Mouse (Mus musculus) embryo, embryonic 11 days (tissue): ENCODE data around the gene Gm21976.

Experiments
- DNase-seq: peaks from one replicate; pipeline ENCODE4 v3.0.0-alpha.2; 2015

Gene Gm21976

GRCm38 (mm10) chr13:98298833-98299758 lies 19.4 kb downstream of the Gm21976 start:
- peak; percentile 90 for DNase-seq

DNA sequence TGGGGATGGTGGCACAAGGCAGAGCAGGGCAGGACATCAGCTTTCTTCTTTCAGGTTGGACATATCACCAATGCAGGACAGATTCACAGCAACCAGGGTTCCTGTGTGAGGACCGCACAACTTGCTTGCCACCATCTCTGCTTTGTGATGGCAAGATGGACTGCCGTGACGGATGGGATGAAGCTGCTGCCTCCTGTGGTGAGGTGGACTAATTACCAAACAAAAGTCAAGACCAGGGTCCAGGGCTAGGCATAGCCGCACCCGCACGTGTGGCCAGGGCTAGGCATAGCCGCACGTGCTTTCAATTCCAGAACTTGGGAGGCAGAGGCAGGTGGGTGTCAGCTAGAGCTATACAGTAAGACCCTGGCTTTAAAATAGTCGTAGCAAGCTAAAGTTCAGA lies 25.6 kb downstream of the Gm21976 start:
- no peak for DNase-seq

DNA sequence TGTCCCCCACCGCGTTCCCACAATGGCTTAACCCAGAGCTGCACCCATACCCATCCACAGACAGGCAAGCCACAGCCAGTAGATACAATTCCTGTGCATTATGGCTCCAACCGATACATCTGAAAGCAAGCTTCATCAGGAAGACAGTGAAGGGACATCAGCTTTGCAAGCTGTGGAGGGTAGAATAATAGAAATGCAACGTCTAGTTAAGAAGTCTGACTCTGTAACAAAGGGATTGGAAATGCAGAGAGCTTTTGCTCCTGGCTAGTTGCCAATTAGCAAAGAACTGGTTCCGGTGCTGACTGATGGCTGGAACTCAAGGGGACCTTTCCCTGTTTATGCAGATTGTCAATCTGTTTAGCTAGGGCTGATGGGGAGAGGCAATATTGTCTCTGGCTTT lies 26.7 kb downstream of the Gm21976 start:
- no peak for DNase-seq

- no peak for DNase-seq
Observed at GRCm38 (mm10) chr13:98306852-98307475, 27.3 kb downstream of the Gm21976 start.

DNA sequence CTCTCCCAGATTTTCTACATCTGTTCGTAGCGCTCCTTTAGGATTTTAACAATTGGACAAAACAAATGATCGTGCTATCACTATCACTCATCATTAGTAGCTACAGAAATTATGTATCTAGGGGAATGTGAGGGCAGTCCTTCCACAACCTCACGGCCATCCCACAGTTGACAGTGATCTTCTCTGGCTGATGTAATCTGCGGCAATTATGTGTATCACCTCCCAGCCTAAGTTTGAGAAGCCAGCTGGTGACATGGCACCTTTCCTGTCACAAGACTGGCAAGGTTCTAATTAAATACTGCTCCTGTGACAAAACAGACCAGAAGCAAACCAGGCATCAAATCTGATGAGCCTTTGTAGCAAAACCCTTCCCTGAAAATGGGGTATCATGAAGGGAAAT lies 28.3 kb downstream of the Gm21976 start:
- DNase-seq: no peak

DNA sequence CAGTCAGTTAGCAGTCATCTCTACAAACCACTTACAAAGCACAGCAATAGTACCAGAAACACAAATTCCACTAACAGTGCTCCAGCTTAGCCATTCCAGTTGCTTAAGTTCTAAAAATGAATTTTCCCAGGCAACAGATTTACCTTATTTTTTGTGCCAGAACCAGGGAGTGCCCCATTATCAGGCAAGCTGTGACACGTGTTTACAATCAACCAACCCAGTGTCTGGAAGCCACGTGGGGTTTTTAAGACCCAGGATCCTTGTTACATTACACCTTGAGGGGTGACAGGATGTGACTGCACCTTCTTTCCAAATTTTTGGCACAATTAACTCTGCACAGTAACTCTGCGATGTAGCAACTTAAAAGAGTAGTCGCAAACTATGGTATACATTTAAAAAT lies 29.0 kb downstream of the Gm21976 start:
- DNase-seq: no peak

GRCm38 (mm10) chr13:98311597-98311996 lies 31.9 kb downstream of the Gm21976 start:
- DNase-seq: no peak

DNA sequence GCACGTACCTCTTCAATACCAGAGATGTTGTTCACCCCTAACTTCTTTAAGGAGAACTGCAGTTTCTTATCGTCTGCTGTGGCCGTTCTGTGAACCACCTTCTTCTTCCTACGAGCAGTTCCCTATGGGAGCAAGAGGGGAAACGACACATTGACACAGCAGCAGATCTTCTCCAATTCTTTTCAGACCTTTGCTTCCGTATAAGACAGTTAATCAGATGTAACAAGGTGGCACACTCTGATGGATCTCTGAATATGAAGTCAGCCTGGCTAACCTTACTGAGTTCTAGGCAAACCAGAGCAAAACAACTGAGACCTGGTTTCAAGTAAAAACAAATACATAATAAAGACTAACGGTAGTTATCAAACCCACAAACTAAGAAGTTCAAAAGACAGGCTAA lies 33.9 kb downstream of the Gm21976 start:
- no peak for DNase-seq

DNA sequence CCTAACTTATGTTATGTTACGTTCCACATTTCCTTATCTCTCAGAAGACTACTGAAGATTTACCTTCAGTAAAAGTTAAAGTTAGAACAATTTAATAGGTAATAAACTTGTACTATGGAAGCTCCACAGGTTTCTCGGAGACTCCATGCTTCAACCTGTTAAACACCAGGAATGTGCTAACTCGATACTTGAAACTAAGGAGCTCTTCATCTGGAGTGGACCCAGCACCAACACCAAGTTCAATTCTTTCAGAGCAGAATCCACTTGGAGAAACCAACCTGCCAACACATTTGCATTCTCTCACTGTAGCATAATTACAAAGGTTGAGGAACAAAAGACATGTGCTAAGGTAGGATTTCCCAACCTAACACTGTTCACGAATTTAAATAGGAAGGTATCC lies 35.4 kb downstream of the Gm21976 start:
- no peak for DNase-seq

- DNase-seq: no peak
Observed at GRCm38 (mm10) chr13:98316140-98316479, 36.4 kb downstream of the Gm21976 start.

DNA sequence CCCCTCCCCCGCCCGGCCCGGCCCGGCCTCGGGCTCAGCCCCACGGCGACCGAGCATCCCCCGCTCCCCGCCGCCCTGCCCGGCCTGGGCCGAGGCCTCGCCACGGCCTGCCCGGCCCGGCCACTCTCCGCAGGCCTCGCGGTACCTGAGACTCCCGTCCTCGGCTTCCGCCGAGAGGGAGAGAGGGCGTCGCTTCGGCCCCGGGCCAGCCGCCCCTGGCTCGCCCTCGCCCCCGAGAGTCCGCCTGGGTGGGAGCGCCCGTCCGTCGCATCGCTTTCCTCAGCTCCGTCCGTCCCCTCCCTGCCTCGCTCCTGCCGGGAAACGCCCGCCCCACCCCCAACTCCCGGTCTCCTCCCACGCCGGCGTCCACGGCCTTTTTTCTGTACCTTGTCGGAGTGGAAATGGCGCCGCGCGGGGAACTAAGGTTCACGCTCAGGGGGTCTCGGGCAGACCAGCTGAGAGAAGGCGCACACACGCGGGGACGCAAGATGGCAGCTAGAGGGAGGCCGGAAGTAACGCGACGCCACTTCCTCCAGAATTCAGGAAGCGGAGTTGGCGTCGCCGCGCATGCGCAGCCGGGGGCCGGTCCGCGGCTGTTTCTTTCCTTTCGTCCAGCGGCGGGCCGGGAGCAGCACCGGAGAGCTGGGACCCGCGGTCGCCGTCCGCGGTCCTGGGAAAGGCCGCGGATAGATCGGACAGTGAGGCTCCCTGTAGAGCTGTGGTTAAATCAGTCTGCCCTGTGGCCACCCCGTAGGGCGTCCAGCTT lies 37.0 kb downstream of the Gm21976 start, which contains the start of gene Btf3:
Gene Btf3, minus strand, starts transcription at position 527 of the 766 bp plus-strand sequence.
- DNase-seq: peak; percentile 96

DNA sequence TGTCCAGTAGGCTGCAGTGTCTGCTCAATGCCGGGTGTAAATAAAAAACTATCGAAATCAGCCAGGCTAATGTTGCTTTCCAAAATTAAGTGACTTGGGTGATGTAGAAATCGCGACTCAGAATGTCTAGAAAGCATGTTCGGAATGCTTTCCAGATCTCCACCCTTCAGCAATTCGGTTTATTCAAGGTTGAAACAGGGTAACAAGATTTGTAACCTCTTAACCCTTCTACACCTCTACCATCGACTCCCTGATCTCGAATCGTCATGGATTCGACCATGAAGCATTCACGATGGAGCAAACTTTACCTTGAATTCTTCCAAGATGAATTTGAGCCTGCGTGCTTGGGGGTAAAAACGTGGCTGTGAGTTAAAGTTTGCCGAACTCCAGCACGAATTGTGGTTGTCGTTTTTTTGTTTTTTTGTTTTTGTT lies 37.6 kb downstream of the Gm21976 start:
- DNase-seq: no peak

- DNase-seq: no peak
Observed at GRCm38 (mm10) chr13:98317911-98318310, 38.2 kb downstream of the Gm21976 start.

DNA sequence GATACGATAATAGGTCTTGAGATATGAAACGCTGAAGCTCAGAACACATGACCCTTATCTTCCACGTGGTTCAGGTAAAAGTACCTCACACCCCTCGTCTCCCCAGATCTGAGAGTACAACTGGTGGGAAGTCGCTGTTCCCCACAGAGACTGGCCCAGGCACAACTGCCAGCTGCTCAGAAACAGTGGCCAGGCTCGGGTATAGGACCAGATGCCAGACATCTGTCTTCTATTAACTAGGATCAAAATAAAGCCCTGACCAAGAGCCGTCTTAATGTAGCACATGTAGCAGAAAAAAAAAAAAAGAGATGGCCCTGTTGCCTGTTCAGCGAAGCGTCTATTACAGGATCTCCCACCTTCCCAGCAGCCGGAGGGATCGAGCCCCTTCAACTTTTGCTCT lies 45.3 kb downstream of the Gm21976 start:
- peak; percentile 39 for DNase-seq

DNA sequence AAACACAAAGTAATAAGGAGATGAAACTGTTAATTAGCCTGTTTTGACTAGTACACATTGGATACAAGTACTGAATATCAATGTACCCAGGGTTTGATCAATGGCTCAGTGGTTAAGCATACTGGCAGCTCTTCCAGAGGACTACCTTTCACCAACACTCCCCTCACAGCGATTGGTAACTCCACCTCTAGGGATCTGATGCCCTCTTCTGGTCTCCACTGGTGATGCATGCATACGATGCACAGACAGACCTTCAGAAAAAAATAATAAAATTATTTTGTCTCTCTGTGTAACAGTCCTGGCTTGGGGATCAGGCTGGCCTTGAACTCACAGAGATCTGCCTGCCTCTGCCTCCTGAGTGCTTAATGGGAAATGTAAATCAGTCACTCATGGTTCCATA lies 52.4 kb downstream of the Gm21976 start:
- DNase-seq: no peak

DNA sequence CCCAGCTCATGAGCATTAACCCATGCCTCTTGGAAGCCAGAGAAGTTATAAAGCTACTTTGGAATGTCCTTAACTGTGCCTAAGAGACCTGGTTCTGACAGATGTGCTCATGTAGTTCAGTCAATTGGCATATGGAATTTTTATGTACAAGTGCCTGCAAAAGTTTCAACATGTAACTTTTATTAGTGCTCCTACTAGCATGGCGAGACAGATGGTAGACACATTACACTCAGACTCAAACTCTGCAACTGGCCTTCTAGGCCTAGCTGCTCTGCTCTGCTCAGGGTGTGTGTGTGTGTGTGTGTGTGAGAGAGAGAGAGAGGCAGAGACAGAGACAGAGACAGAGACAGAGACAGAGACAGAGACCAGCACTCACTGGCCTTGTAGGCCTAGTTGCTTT lies 56.5 kb downstream of the Gm21976 start:
- no peak for DNase-seq

GRCm38 (mm10) chr13:98340506-98340905 lies 60.8 kb downstream of the Gm21976 start:
- no peak for DNase-seq

- DNase-seq: no peak
Observed at GRCm38 (mm10) chr13:98349491-98349890, 69.8 kb downstream of the Gm21976 start.

DNA sequence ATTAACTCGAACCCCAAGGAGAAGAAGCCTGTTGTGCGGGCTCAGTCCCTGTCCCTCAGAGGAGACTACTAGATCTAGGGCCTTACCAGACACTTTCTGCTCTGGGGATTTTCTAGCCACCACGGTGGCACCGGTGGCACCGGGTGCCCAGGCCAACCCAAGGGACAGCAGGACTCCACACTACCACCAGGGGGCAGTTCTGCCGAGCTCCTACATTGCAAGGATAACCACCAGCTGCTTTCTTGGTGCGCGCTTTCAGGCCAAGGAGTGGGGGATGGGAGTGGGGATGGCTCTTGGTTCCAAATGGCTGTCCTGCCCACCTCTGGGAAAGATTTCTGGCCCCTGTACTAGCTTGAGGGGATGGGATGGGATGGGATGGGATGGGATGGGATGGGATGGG lies 71.8 kb downstream of the Gm21976 start:
- DNase-seq: peak; percentile 73

DNA sequence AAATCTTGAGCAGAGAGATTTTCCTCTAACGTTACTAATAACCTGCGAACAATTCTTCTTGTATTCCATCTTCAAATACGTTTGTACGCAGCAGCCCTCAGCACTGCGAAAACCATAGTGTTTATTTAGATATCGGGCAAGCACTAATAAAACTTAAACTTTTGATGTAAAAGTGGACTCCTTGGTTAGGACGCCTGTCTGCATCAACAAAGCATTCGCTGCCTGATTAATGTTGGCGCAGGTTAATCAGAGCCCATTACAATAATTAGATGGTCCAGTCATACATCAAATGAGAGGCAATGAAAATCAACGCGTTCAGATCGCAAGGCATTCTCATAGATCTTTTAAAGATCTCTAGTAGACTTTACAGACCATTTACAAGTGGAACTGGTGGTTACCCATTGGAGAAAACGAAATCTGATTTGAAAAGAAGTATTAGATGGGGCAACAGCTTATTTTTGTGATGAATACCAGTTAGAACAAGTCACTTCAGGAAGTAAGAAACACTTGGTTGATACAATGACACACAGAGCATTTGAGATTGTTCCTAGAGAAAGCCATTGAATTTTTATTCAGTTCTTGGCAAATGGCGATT lies 72.8 kb downstream of the Gm21976 start:
- no peak for DNase-seq

DNA sequence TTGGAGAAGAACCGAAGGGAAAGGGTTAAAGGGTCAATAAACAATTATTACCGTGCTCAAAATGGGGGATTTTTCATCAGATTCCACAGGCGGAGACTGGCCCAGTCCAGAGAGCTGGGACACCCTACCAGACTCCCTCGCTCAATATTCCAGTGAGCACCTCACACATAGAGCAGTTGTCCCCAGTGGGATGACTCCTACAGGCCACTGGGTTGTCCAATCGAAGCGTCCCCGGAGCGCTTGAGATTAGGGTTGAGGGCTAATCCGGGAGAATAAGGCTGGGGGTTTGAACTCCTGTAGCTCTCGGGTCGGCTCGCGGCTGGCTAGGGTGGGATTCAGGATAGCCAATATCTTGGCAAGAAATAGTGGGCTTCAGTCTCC lies 74.0 kb downstream of the Gm21976 start:
- no peak for DNase-seq

DNA sequence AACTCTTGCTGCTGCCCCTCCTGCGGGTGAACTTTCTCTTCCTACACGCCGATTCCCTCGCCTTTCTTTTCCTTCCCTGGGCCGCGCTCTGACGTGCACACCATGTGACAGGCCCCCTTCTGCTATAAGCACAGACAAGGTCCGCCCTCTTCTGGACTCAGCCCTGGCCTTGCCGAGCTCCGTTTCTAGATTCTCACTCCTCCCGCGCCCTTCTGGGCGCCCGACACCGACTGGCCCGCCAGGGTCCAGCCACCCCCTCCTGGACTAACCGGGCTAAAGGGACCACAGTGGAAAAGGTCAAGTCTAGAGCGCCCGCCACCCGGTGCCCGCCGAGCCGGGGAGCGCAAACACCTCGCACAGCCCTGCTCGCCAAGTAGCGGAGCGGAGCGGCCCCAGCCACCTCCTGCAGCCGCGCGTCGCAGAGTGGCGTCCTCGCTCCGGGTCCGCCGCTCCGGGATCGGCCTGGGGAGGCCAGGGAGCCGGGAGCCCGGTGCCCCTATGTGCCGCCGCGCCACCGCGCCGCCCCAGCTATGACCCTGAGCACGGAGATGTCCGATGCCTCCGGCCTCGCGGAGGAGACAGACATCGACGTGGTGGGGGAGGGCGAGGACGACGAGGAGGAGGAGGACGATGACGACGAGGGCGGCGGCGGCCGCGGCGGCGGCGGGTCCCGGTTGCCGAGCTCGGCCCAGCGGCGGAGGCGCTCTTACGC lies 74.6 kb downstream of the Gm21976 start, which contains the start of gene Foxd1:
Gene Foxd1, plus strand, starts transcription at position 153 of the 712 bp plus-strand sequence.
- peak; percentile 90 for DNase-seq
